Mouse (Mus musculus) adrenal gland, postnatal 4 days (tissue): ENCODE data around the gene Dhrs7c. TPM values are rescaled to one million over a fixed set of nuclear protein-coding genes. Genes with fewer than 3 reads are reported as not detected.
A peak's percentile ranks its signal among the peaks of the same experiment; 100 is the strongest.

Source experiments
- DNase-seq, 2 experiments: peaks; one replicate each; pipeline ENCODE4 v3.0.0; 2021 to 2022; ENCODE audit warnings: low spot score in 2 of 2, mixed read lengths in 2 of 2
- long read RNA-seq, 2 experiments: library from polyadenylated mRNA; stranded (forward); transcript quantifications; one replicate each; pipeline ENCODE4 v2.0.0; 2021
- total RNA-seq, 2 experiments: library from RNA; stranded (reverse); gene quantifications; 2 replicates each; pipeline ENCODE4 v1.2.3; 2021

The Dhrs7c gene
- 1 to 10 TPM; 3.1 to 7.8 TPM for total RNA-seq
- long read RNA-seq, experiment 1, partial matches to known transcripts: 0 of 1 reads
- long read RNA-seq, experiment 1, other reads (novel, unspliced or antisense): 0 of 1 reads
- long read RNA-seq, experiment 2: 0 reads

GRCm38 (mm10) chr11:67797931-67798330 lies at the start of gene Dhrs7c:
Gene Dhrs7c (plus strand): TSS chr11:67798187.
- no peak for DNase-seq

- no peak for DNase-seq
Observed at GRCm38 (mm10) chr11:67756287-67756686, 41.7 kb upstream of the Dhrs7c start.

DNA sequence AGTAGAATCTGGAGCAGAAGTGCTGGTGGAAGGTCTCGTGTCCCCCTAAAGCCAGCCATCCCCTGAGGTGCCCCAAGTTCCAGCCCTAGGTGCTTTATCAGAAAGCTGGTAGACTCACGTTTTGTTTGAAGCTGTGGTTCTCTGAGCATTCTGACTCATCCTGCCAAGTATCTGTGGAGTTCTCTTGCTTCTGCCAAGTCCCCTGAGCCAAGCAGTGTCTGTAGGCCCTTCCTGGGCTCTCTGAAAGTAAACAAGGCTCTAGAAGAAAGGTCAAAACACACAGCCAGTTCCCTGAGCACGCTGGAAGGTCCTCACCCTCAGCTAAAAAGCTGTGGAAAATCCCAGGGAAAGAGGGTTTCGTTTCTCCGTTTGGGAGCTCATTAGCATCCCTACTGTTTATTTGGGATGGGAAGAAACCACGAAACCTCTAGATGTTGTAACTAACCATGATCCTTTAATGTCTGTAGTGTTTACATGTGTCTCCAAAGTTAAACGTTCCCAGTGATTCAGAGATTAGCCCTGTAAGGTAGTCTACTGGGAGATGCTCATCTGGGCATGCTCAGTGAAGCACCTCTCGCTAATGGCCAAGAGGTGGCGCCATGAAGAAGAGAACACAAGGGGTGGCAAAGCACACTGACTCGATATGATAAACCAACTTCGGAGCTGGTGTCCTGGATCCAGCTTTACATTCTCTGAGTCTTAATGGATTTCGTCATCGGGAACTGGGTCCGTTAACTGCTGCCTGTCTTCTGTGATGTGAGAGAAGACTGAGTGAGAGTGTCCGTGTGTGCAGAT lies 40.4 kb upstream of the Dhrs7c start:
- no peak for DNase-seq

DNA sequence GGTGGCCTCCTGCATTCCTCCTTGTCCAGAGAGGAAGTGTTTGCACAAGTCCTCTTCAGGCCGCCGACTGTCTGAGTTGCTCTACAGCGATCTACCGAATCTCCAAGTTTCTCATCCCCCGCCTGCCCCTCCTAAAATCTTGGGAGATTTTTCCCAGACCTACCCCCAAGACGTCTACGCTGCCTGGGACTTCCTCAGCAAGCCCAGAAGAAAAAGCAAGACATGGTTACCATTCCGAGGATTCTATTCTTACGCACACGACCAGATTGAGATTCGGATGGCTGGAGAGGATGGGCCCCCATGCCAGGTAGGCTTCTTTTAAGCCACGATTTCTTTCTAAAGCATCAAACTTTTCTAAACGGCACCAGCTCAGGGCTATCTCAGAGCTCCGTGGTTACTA lies 26.9 kb upstream of the Dhrs7c start, which contains the start of gene Glp2r:
TSS of gene Glp2r (minus strand) at position 101 of the 400 bp plus-strand sequence.
- no peak for DNase-seq

DNA sequence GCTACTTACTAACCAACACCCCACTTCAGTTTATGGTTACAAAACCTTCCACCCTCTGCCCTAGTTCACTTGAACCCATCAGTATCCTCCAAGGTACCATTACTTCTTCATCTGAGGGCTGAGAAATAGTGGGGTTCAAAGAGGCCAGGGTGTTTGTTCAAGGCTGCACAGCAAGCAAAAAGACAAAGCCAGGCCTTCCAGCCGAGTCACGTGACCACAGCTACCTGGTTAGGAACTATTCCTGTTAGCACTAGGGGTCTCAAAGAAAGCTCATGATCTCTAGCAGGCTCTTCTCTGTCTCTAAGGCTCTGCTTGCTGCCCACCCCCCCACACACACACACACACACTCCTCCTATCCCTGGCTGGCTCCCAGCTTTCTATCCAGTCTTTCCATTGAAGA lies 26.3 kb upstream of the Dhrs7c start:
- no peak for DNase-seq

- no peak for DNase-seq
Observed at GRCm38 (mm10) chr11:67772577-67772976, 25.4 kb upstream of the Dhrs7c start.

DNA sequence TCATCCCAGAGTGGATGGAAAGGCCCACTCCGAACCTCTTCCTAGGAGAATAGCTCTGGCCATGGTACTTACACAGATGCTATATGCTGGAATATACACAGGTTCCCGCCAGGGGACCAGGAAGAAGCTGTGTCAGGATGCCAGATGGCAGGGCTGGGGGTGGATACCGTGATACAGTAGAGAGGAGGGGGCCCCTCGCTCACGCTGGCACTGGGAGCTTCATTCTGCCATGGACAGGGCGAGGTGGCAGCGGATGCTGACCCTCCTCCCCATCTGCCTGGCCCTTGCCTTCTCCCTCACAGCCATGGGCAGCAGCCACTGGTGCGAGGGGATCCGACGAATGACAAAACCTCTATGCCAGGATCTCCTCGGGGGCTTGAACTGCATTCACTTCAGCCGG lies 23.6 kb upstream of the Dhrs7c start, which contains the start of gene Gsg1l2:
TSS of gene Gsg1l2 (plus strand) at position 230 of the 400 bp plus-strand sequence.
- DNase-seq: no peak

DNA sequence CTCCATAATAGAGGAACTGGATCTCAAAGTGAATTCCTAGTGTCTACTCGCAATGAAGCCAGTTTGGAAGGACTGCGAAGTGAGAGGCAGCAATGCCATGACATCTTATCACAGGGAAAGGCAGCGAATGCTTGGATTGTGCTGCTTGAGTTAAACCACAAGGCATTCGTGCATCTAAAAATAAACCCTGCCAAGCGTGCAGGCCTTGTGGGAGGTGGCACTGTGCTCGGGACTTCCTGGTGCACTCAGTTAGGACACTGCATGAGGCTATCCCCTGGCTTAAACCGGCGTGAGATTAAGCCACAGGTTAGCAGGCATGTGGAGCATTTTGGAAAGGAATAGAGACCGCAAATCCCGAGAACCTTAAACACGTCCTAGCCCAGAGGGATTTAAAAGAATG lies 7.8 kb upstream of the Dhrs7c start:
- no peak for DNase-seq

GRCm38 (mm10) chr11:67800130-67800723 lies 2.2 kb downstream of the Dhrs7c start:
- DNase-seq: no peak

GRCm38 (mm10) chr11:67801169-67801568 lies 3.2 kb downstream of the Dhrs7c start:
- no peak for DNase-seq

DNA sequence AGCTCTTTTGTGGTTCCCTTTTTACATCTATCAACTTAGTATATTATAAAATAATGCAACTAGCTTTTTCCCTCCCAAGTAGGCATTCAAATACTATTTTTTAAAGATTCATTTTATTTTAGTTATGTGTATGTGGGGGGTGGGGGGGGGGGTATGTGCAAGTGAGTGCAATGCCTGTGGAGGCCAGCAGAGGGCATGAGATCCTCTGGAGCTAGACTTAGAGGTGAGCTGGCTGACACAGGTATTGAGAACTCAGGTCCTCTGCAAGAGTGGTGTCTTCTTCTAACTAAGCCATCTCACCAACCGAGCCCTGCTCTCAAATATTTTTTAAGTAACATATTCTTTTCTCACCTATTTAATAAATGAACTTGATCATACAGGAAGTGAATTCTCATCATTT lies 7.6 kb downstream of the Dhrs7c start:
- no peak for DNase-seq

DNA sequence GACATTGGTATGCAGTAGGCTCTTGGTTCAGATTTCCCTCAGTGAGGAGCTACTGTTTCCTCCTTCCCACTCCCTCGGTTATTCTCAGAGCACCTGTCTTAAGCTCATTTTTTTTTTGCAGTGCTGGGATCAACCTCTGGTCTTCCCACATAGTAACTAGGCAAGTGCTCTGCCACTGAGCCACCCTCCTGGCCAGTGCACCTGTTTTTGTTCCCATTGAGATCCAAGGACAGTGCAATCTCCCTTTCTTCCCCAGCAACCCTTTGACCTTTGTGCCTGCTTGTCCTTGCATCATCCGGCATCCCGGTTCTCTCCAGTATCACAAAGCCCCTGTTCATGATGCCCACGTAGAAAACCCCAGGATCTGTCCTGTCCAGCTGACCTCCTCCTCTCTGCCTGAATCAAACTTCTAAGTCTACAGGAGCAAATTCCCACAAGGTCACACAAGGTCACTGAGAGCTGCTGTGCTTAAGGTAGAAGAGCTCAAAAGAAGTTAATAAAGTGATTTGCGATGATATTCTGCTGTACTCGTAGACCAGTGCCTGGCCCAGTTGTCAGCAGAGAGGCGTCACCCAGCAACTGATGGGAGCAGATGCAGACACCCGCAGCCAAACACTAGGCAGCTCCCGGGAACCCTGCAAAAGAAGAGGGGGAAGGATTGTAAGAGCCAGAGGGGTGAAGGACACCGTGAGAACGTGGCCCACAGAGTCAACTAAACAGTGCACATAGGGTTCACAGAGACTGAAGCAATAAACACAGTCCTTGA lies 9.0 kb downstream of the Dhrs7c start:
- no peak for DNase-seq

DNA sequence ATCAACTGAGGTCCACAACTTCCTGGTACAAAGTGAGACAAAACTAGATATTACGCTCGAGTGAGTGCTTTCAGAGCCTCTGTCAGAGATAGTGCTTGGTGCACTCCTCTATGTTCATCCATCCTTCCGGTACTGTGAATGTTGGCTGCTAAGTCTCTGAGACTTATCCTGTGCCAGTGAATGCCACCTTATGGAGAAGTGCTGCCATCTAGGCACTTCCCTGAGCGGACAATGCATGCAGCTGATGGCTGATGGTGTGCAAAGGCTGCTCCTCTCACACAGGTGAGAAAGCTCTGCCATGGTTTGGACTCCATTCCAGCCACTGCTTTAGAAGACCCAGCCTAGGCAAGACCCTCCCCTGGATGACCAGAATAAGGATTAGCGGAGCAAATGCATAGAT lies 10.1 kb downstream of the Dhrs7c start:
- no peak for DNase-seq

GRCm38 (mm10) chr11:67811535-67811934 lies 13.5 kb downstream of the Dhrs7c start:
- DNase-seq: no peak

- DNase-seq: no peak
Observed at GRCm38 (mm10) chr11:67819604-67820003, 21.6 kb downstream of the Dhrs7c start.

DNA sequence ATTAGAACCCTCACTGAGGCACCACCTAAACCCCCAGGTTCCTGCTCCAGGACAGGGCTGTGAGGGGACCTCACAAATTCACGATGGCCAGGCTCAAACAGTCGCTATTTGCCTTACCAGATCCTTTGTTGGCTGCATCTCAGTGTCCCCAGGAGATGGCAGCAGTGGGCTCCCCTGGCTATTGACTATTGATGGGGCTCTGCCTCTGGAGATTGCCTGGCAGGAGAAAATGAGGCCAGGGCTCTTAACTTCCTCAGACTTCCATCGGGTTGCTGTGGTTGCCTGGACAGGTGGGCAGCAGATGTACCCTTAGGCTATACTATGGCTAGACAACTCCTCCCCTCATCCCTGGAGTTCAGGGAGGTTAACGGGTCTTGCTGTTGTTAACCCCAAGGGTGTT lies 22.2 kb downstream of the Dhrs7c start:
- peak in 1 of 2 experiments; percentile 11 for DNase-seq

GRCm38 (mm10) chr11:67821560-67821959 lies 23.6 kb downstream of the Dhrs7c start:
- no peak for DNase-seq

DNA sequence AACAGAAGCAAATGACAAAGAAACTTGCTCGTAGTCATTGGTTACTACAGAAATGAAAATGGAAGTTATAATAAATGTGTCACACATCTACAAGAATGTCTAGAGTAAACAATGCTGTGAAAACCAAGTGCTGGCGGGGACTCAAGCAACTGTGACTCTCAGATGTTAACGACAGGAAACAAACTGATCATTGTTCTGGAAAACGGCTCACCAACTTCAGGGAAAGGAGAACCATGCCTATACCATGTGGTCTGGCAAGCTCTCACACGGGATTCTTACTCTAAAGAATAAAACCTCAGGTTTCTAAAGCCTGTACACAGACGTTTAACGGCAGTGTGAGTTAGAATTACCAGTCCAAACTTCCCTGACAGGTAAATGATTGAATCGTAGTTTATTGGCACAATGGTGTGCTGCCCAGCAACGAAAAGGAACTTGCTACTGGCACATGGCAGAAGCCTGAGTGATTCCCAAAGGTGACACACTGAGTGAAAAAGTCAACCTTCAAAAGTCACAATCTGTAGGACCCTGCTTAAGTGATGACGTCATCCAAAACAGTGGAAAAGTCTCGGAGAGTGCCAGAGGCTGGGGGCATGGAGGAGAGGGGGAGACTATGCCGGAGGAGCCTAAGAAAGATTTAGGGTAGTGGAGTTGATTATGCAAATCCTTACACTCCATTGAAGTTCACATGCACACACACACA lies 30.5 kb downstream of the Dhrs7c start:
- DNase-seq: no peak

GRCm38 (mm10) chr11:67829530-67829929 lies 31.5 kb downstream of the Dhrs7c start:
- no peak for DNase-seq

- no peak for DNase-seq
Observed at GRCm38 (mm10) chr11:67831820-67832219, 33.8 kb downstream of the Dhrs7c start.
